Mouse (Mus musculus) neural tube, embryonic 11.5 days (tissue): Measurements from ENCODE around the gene Nptx1. TPM values are rescaled to one million over a fixed set of nuclear protein-coding genes. Genes with fewer than 3 reads are reported as not detected.

Experiments used
- ATAC-seq: fragments of 200-750 bp; cut with Nextera tagmentation; 2 replicates; pipeline ENCODE4 v1.8.0; 2017; ENCODE audit warnings: moderate number of reproducible peaks, mild to moderate bottlenecking, moderate TSS enrichment, moderate library complexity; ENCODE audit not compliant: insufficient read depth, low FRiP score, low TSS enrichment
- DNase-seq: peaks from one replicate; pipeline ENCODE4 v3.0.0-alpha.2; 2015; ENCODE audit warnings: low spot score
- H3K27ac ChIP-seq: fragments of 300-500 bp; sonication (generic); 2 replicates; pipeline ENCODE4 v1.5.1; 2014; ENCODE audit warnings: low read depth, mild to moderate bottlenecking, low read length
- H3K27me3 ChIP-seq: fragments of 300-500 bp; sonication (generic); 2 replicates; pipeline ENCODE4 v1.6.1; 2014; ENCODE audit warnings: mild to moderate bottlenecking, low read length, mixed read lengths; ENCODE audit not compliant: control insufficient read depth, insufficient read depth
- H3K36me3 ChIP-seq: fragments of 300-500 bp; sonication (generic); 2 replicates; pipeline ENCODE4 v1.6.1; 2014; ENCODE audit warnings: mild to moderate bottlenecking, low read length, moderate library complexity, mixed read lengths; ENCODE audit not compliant: control insufficient read depth, insufficient read depth
- H3K4me1 ChIP-seq: fragments of 300-500 bp; sonication (generic); 2 replicates; pipeline ENCODE4 v1.6.1; 2014; ENCODE audit warnings: low read length, mixed read lengths; ENCODE audit not compliant: control insufficient read depth, insufficient read depth
- H3K4me2 ChIP-seq: fragments of 300-500 bp; sonication (generic); 2 replicates; pipeline ENCODE4 v1.6.1; 2014; ENCODE audit warnings: low read depth, mild to moderate bottlenecking, moderate library complexity
- H3K4me3 ChIP-seq: fragments of 300-500 bp; sonication (generic); 2 replicates; pipeline ENCODE4 v1.5.1; 2014; ENCODE audit warnings: low read depth, low read length
- H3K9ac ChIP-seq: fragments of 300-500 bp; sonication (generic); 2 replicates; pipeline ENCODE4 v1.6.1; 2014; ENCODE audit warnings: mild to moderate bottlenecking, low read length
- H3K9me3 ChIP-seq: fragments of 300-500 bp; sonication (generic); 2 replicates; pipeline ENCODE4 v1.6.1; 2016; ENCODE audit warnings: low read length; ENCODE audit not compliant: control insufficient read depth
- WGBS: fragments of 180-500 bp; shearing (Covaris S2); extraction: QIAGEN DNeasy Blood & Tissue Kit; methylation state at CpG from one replicate; pipeline ENCODE4 v1.1.7; 2014; 5-methylcytosine and 5-hydroxymethylcytosine counted together
- polyA plus RNA-seq: library from polyadenylated mRNA; unstranded; fragments of >200 nt; fragmentation: Nextera tagmentation; extraction: Ambion mirVana; gene quantifications from 2 replicates; pipeline ENCODE4 v1.2.1, GENCODE M21; 2014

Gene Nptx1
- polyA plus RNA-seq, 1 experiment from 2014 or later = 8.3 TPM

- 86% methylated on average over 7 of the region's 7 CpGs for WGBS
- H3K9me3 ChIP-seq = no peaks in the 10 kb centered on the region
- no peaks in the 10 kb centered on the region for H3K36me3 ChIP-seq
- no peak overlapping the region for H3K27ac ChIP-seq
- H3K27me3 ChIP-seq = peaks cover 14% of the 10 kb centered on the region
- no peak overlapping the region for H3K9ac ChIP-seq
- H3K4me2 ChIP-seq = no peak overlapping the region
- ATAC-seq (no peak), DNase-seq (no peak)
- no peak overlapping the region for H3K4me3 ChIP-seq
- H3K4me1 ChIP-seq = peaks cover 6% of the 10 kb centered on the region
These were observed 7.6 kb upstream of the Nptx1 start for GRCm38 (mm10) chr11:119555170-119555569.

DNA sequence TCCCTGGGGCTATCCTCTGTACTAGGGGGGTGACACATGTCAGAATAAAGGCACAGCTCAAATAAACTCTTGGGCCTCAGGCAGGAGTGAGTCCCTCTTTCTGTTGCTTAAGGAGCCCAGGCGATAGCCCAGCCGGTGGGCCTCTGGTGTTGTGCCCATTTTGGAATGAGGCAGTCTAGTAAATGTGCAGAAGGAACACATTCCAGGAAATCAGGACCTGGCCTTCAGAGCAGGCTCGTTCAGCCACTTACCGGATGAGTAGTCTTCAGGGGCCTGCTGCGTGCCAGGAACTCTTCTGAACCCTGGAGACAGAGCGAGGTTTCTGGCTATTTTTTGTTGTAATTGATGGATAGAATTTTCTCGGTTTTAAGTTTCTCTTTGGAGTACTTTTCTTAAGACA, 7.2 kb upstream of the Nptx1 start:
- Histone ChIP-seq H3K4me2 (no peak overlapping the region), H3K4me3 (no peak overlapping the region), H3K9ac (no peak overlapping the region), H3K27me3 (peaks cover 18% of the 10 kb centered on the region), H3K9me3 (no peaks in the 10 kb centered on the region), H3K36me3 (no peaks in the 10 kb centered on the region), H3K4me1 (peaks cover 6% of the 10 kb centered on the region), H3K27ac (no peak overlapping the region)
- ATAC-seq (no peak), DNase-seq (no peak)
- WGBS = 88% methylated on average over 7 of the region's 7 CpGs

DNA sequence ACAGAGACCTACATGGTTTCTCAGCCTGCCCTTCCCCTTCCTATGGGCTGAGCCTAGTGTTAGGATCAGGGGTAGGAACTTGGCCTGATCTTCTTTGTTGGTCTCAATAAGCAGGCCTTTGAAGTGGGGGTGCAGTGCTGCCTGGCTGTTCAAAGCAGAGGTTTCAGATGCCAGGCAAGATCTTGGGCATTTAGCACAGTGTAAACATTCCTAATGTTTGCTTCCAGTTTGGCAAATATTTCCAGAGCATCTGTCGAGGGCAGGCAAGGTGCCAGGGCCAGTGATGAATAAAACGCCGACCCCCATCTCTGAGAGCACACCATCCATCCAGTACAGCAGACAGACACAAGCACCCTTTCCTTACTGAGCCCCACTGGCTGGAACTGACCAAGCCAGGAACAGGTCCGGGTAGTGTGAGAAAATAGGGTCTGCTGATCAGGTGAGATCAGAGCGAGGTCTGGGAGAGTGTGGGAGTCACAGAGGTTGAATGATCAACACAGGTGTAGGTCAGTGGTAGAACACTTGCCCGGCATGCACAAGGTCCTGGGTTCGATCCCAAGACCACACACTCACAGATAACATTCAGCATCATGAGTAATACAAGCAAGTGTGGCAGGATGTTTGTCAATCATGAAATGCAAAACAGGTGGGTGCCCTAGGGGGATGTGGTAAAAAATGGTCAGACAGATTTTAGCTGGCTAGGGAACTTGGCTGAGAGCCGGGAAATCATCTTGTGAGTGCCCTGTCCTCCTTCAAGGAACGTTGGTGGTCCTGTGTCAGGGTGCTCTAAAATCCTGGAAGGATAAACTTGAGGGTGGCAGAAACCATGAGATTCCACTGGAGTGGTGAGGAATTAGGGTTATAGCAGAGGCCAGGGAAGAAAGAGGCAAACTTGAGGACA, 5.6 kb upstream of the Nptx1 start:
- no peak for ATAC-seq
- H3K4me3 ChIP-seq = no peak overlapping the region
- no peak overlapping the region for H3K9ac ChIP-seq
- peaks cover 34% of the 10 kb centered on the region for H3K27me3 ChIP-seq
- WGBS = 74% methylated on average over 9 of the region's 9 CpGs
- no peak for DNase-seq
- H3K36me3 ChIP-seq = no peaks in the 10 kb centered on the region
- H3K4me2 ChIP-seq = no peak overlapping the region
- no peaks in the 10 kb centered on the region for H3K9me3 ChIP-seq
- peaks cover 13% of the 10 kb centered on the region for H3K4me1 ChIP-seq
- no peak overlapping the region for H3K27ac ChIP-seq

- Histone ChIP-seq H3K27me3 (peaks cover 42% of the 10 kb centered on the region), H3K9me3 (no peaks in the 10 kb centered on the region), H3K4me3 (no peak overlapping the region), H3K9ac (no peak overlapping the region), H3K4me1 (peaks cover 19% of the 10 kb centered on the region), H3K36me3 (no peaks in the 10 kb centered on the region), H3K27ac (no peak overlapping the region), H3K4me2 (no peak overlapping the region)
- DNase-seq (no peak), ATAC-seq (no peak)
- WGBS = 50% methylated on average over 1 of the region's 1 CpGs
These were observed 4.7 kb upstream of the Nptx1 start for GRCm38 (mm10) chr11:119552301-119552700.

GRCm38 (mm10) chr11:119551468-119551867, 3.9 kb upstream of the Nptx1 start:
- ATAC-seq = no peak
- Histone ChIP-seq H3K4me1 (peaks cover 26% of the 10 kb centered on the region), H3K27ac (no peak overlapping the region), H3K36me3 (no peaks in the 10 kb centered on the region), H3K4me3 (no peak overlapping the region), H3K9ac (no peak overlapping the region), H3K9me3 (no peaks in the 10 kb centered on the region), H3K27me3 (peaks cover 51% of the 10 kb centered on the region), H3K4me2 (no peak overlapping the region)
- DNase-seq = no peak
- 53% methylated on average over 3 of the region's 3 CpGs for WGBS

DNA sequence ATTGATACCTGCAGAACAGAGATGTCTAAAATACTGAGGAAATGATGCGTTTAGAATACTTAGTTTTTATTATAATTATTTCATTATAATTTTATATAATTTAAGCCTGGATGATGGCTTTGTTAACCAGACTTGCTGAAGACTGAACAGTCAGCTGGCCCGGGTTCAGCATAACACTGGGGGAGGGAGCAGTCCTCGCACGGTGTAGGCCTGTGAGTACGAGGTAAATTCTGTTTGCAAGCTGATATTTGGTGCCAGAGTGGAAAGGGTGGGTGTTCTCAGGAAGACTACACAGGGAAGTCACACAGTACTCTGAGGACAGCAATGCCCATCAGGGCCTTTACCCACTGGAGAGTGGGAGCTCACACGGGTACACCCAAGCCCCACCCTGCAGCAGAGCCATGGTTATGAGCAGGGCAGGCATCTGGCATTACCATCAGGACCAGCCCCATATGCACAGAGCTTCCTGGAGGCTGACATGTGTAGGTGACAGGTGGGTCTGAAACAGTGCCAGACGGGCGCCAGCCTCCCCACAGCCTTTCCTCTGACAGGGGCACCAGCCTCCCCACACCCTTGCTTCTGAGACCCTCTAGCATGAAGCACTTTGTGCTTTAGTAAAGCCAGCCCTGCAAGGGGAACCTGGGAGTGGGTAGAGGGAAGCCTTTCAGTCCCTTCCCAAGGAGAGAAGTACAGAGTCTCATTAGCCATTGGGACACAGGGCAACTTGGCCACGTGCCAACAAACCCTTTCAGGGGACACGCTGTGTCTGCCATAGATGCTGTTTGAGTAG, 3.2 kb upstream of the Nptx1 start:
- Histone ChIP-seq H3K27ac (no peak overlapping the region), H3K4me2 (no peak overlapping the region), H3K36me3 (no peaks in the 10 kb centered on the region), H3K27me3 (peaks cover 58% of the 10 kb centered on the region), H3K9ac (no peak overlapping the region), H3K9me3 (no peaks in the 10 kb centered on the region), H3K4me3 (no peak overlapping the region), H3K4me1 (peaks cover 32% of the 10 kb centered on the region)
- ATAC-seq = no peak
- WGBS = 51% methylated on average over 10 of the region's 10 CpGs
- peak; percentile 52 for DNase-seq

GRCm38 (mm10) chr11:119549371-119549811, 1.8 kb upstream of the Nptx1 start:
- DNase-seq (peak; percentile 41), ATAC-seq (no peak)
- H3K9me3 ChIP-seq = no peaks in the 10 kb centered on the region
- peak overlapping the region; percentile 48 for H3K9ac ChIP-seq
- H3K4me3 ChIP-seq = peak overlapping the region; percentile 58
- no peaks in the 10 kb centered on the region for H3K36me3 ChIP-seq
- peak overlapping the region; percentile 98 for H3K4me2 ChIP-seq
- peaks cover 32% of the 10 kb centered on the region for H3K4me1 ChIP-seq
- H3K27me3 ChIP-seq = peaks cover 69% of the 10 kb centered on the region
- under 1% methylated on average over 43 of the region's 43 CpGs for WGBS
- H3K27ac ChIP-seq = no peak overlapping the region

DNA sequence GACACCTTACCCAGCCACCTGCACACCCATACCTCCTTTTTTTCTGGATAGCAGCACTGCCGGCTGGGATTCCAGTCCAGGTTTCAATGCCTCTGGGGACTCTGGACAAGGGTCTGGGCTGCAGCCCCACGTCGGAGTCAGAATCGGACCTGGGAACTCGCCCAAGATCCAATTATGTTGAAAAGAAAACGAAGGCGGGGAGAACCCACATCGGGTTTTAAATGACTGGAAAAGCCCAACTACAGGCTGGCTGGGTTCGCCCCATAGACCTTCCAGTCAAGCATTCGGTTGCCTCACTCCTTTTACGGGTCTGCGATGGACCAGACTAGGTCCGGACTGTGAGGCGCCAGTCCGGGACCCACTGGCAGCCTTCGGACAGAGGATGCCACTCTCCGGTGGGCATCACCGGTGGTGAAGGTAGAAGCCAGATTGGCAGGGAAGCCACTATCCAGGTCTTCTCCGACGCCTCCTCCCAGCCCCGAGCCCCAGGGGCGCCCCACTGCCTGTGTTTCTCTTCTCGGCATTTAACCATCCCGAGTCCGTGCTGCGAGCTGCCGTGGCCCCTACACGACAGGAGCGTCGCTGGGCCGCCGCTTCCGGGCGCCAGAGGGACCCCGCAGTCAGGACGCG, 1.3 kb upstream of the Nptx1 start:
- Histone ChIP-seq H3K4me1 (peaks cover 32% of the 10 kb centered on the region), H3K4me2 (peak overlapping the region; percentile 98), H3K9ac (peak overlapping the region; percentile 77), H3K27me3 (peaks cover 71% of the 10 kb centered on the region), H3K9me3 (no peaks in the 10 kb centered on the region), H3K4me3 (peak overlapping the region; percentile 58), H3K27ac (no peak overlapping the region), H3K36me3 (no peaks in the 10 kb centered on the region)
- ATAC-seq = no peak
- DNase-seq = peak; percentile 49
- WGBS = 2% methylated on average over 37 of the region's 37 CpGs
